Mouse (Mus musculus) T-helper 17 cell (primary cell): ENCODE data around the gene Apba2.

Source experiments
- in situ Hi-C, 2 experiments: fragments of 300-600 bp; cut with MboI, MseI; formaldehyde crosslinking; loops; 1 replicate in 1 of 2; 2 replicates in 1 of 2; pipeline ENCODE4 v1.15.1; 2025; ENCODE audit warnings: high pct_unique_total_duplicates in 2 of 2

Apba2 gene

GRCm38 (mm10) chr7:64586133-64586532 lies 84.6 kb downstream of the Apba2 start:
- in situ Hi-C loops = no loop called here

GRCm38 (mm10) chr7:64586571-64586970 lies 85.1 kb downstream of the Apba2 start:
- in situ Hi-C loops = no loop called here

- in situ Hi-C loops = no loop called here
These were observed 87.3 kb downstream of the Apba2 start for GRCm38 (mm10) chr7:64588636-64589389.

- in situ Hi-C loops = loop anchor here in 1 of 2 experiments (10.0 kb wide), 1 partner anchor 1590 kb away; no protein-coding TSS in a partner anchor
These were observed 93.8 kb downstream of the Apba2 start for GRCm38 (mm10) chr7:64595256-64595655.

- in situ Hi-C loops = loop anchor here in 1 of 2 experiments (10.0 kb wide), 1 partner anchor 1592 kb away; no protein-coding TSS in a partner anchor
These were observed 95.1 kb downstream of the Apba2 start for GRCm38 (mm10) chr7:64596652-64597051.

- in situ Hi-C loops = no loop called here
These were observed 108.4 kb downstream of the Apba2 start for GRCm38 (mm10) chr7:64609866-64610265.

GRCm38 (mm10) chr7:64610875-64611274 lies 109.4 kb downstream of the Apba2 start:
- in situ Hi-C loops = no loop called here

- in situ Hi-C loops = no loop called here
These were observed 117.8 kb downstream of the Apba2 start for GRCm38 (mm10) chr7:64619261-64619660.

- in situ Hi-C loops = no loop called here
These were observed 125.0 kb downstream of the Apba2 start for GRCm38 (mm10) chr7:64626494-64626893.

- in situ Hi-C loops = no loop called here
These were observed 126.6 kb downstream of the Apba2 start for GRCm38 (mm10) chr7:64627972-64628655.

- in situ Hi-C loops = no loop called here
These were observed 129.2 kb downstream of the Apba2 start for GRCm38 (mm10) chr7:64630697-64631096.

- in situ Hi-C loops = no loop called here
These were observed 129.6 kb downstream of the Apba2 start for GRCm38 (mm10) chr7:64631131-64631530.

- in situ Hi-C loops = no loop called here
These were observed 130.4 kb downstream of the Apba2 start for GRCm38 (mm10) chr7:64631781-64632351.

GRCm38 (mm10) chr7:64633182-64633581 lies 131.7 kb downstream of the Apba2 start:
- in situ Hi-C loops = no loop called here

GRCm38 (mm10) chr7:64633916-64634315 lies 132.4 kb downstream of the Apba2 start:
- in situ Hi-C loops = no loop called here

- in situ Hi-C loops = no loop called here
These were observed 133.0 kb downstream of the Apba2 start for GRCm38 (mm10) chr7:64634482-64634881.

GRCm38 (mm10) chr7:64638922-64639321 lies 137.4 kb downstream of the Apba2 start:
- in situ Hi-C loops = no loop called here

GRCm38 (mm10) chr7:64640651-64641050 lies 139.1 kb downstream of the Apba2 start:
- in situ Hi-C loops = loop anchor here in 1 of 2 experiments (10.0 kb wide), 1 partner anchor 1546 kb away; no protein-coding TSS in a partner anchor

- in situ Hi-C loops = loop anchor here in 1 of 2 experiments (10.0 kb wide), 1 partner anchor 1548 kb away; no protein-coding TSS in a partner anchor
These were observed 141.4 kb downstream of the Apba2 start for GRCm38 (mm10) chr7:64642903-64643302.

GRCm38 (mm10) chr7:64645458-64645857 lies 144.0 kb downstream of the Apba2 start:
- in situ Hi-C loops = loop anchor here in 1 of 2 experiments (10.0 kb wide), 1 partner anchor 1551 kb away; no protein-coding TSS in a partner anchor

GRCm38 (mm10) chr7:64646046-64646445 lies 144.5 kb downstream of the Apba2 start:
- in situ Hi-C loops = loop anchor here in 1 of 2 experiments (10.0 kb wide), 1 partner anchor 1551 kb away; no protein-coding TSS in a partner anchor
